Mouse (Mus musculus): ENCODE measurements at regions not wholly inside any gene's neighbourhood (a gene's known extent, or its start where the extent isn't known, plus 50 kb on each side); places are given as distances from the start of the nearest gene placed in this dataset.

- TF ChIP-seq POLR2A (IDR thresholded peaks at IDR 0.05; ENCODE audit: low read depth, low read length) (no peak), CTCF (IDR thresholded peaks at IDR 0.05; ENCODE audit: borderline replicate concordance, insufficient read depth, low read length) (no peak)
These were observed 54.0 kb downstream of the Gas1 start for GRCm38 (mm10) chr13:60123174-60123587.
